Mouse (Mus musculus): ENCODE data around the gene Olfr480.

Olfr480 gene

DNA sequence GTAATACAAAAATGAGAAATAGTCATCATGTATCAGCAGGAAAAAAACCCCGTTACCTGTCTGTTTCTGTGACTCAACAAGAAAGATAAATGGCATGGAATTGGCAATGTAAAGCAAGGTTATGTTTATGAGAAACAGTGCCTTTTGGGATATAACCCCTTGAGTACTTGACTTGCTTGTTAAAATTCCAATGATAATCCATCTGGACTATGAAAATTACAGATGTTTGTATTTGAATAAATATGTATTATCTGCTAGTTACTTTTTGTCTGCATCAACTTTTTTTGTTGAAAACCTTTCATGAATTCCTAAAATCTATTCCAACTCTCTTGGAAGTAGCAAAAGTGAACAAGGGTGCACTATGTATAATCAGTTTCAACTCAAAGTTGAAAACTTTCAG lies at the start of gene Olfr480:
Gene Olfr480, minus strand, starts transcription at position 101 of the 400 bp plus-strand sequence.
- DNase-seq (ENCODE audit: low read depth, low spot score) = no peak

DNA sequence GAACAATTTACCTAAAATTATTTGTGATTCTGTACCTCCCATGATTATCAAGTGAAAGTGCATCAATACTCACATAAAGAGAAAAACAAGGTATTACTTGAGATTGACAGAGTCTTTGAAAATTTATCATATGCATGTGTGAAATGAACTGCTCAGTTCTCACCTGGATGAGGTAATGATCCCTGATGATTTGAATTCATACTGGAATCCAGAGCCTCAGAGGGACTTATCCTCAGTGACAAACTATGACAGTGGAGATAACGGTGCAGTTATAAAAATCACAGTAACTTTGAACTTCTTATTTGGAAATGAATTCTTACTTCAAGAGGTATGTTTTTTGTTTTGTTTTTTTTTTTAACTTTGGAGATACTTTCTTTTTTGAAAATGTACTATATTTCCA lies 33.4 kb upstream of the Olfr480 start, which contains the start of gene Olfr483:
Gene Olfr483, plus strand, starts transcription at position 301 of the 400 bp plus-strand sequence.
- no peak for DNase-seq (ENCODE audit: low read depth, low spot score)

DNA sequence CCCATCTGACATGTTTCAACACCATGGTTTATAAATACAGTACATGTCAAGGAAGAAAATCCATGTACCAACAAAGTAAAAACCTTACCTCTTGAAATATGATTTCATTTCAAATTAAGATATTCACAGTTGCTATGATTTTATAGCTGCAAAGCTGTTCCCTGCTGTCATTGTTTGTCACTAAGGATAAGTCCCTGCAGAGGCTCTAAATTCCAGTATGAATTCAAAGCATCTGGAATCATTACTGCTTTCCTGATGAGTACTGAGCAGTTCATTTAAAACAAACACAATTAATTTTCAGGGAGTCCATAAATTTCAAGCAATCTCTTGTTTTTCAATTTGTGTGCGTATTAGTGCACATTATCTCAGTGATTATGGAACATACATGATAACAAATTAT lies 30.3 kb upstream of the Olfr480 start, which contains the start of gene Olfr482:
Gene Olfr482, minus strand, starts transcription at position 101 of the 400 bp plus-strand sequence.
- no peak for DNase-seq (ENCODE audit: low read depth, low spot score)

DNA sequence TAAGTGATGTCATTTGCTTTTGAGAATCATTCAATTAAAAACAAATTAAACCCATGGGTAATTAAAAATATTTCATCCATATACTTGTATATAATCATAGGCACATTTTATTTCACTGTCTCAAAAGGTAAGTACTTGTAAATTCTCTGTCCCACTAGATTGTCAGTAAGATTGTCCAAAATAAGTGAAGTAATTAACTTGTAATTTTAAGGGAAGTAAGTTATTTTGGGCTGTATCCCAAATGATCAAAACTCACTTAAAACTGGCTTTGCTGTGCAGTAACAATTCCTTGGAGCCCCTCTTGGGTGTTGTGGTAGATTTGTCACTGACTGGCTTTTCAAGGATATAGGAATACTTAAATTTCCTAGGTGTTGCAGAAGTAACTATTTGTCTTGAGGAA lies 12.4 kb upstream of the Olfr480 start, which contains the start of gene Olfr481:
Gene Olfr481, plus strand, starts transcription at position 301 of the 400 bp plus-strand sequence.
- DNase-seq (ENCODE audit: low read depth, low spot score) = no peak

DNA sequence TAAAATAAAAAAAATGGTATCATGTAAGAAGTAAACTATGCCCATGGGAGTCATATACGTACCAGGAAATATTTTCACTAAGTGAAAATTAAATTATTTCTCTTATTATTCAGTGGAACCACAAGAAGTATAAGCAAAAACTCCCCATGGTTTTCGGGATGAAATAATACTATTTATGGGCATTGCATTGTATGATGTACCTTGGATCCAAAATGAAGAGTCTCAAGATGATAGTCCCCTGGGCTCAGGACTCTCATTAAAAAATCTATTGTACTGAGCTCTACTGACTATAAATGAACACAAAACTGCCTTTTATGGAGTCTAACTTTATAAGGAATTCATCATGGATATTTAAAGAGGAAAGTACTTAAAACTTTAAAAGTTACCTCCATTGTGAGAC lies 16.8 kb downstream of the Olfr480 start, which contains the start of gene Olfr479:
Gene Olfr479, plus strand, starts transcription at position 301 of the 400 bp plus-strand sequence.
- no peak for DNase-seq (ENCODE audit: low read depth, low spot score)

DNA sequence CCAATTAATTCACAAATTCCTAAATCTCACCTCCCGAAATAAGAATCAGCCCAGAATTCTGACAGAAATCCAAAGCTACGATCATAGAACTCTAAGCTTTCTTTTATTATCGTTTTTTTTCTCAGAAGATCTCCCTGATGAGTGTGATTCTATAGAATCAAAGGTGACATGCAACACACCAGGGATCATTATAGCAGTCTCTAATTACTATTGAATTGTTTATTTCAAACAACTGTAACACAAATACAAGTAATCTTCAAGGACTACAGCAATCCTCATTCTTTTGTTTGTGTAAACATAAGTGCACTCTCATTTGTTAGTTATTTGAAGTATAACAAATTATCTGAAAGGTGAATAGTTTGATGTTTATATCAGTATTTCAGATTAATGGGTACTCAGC lies 33.3 kb downstream of the Olfr480 start, which contains the start of gene Olfr478:
Gene Olfr478, minus strand, starts transcription at position 101 of the 400 bp plus-strand sequence.
- DNase-seq (ENCODE audit: low read depth, low spot score) = no peak
